Mouse (Mus musculus): ENCODE data around the gene Lcorl.
A peak's percentile ranks its signal among the peaks of the same experiment; 100 is the strongest.
"Not testable (repeated sequence)": the region's sequence is repeated elsewhere in the genome, so short reads cannot be mapped to it uniquely, and the experiment has no call there.

Gene Lcorl

GRCm38 (mm10) chr5:45709653-45710052 is 147.8 kb downstream of the Lcorl start:
- DNase-seq (ENCODE audit: low spot score): no peak

DNA sequence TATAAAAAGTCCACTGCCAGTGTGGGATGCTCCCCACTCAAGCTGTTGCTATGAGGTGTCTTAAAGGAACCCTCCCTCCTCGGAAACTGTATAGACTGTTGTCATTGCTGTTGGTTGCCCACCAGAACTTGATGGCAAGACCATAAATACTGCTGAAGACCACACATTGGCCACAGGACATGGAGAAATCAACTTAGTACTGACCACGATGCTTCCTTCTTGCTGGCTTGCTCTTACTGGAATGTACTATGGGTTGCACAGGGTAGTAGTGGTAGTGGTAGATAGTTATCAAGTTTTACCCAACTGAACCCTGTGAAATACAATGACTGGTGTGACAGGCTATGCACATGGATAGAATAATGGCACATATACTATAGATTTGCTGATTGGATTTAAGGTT is 150.6 kb downstream of the Lcorl start:
- DNase-seq (ENCODE audit: low spot score): no peak

- no peak for DNase-seq (ENCODE audit: low spot score)
Observed at GRCm38 (mm10) chr5:45691678-45692077, 165.7 kb downstream of the Lcorl start.

DNA sequence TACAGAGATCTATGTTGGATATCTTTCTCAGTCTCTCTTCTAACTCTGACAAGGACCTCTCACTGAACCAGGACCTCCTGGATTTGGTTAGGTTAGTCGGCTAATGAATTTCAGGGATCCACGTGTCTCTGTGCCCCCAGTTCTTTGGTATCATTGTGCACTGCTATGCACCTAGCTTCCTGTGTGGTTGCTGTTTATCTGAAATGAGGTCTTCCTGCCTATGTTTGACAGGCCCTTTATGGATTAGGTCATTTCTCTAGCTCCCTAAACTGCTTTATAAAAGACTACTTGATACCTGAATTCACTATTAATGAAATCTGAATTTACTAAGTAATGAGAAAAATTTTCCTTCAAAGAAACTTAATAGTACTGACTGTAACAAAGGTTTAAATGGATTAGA is 166.6 kb downstream of the Lcorl start:
- no peak for DNase-seq (ENCODE audit: low spot score)

GRCm38 (mm10) chr5:45689152-45689551 is 168.3 kb downstream of the Lcorl start:
- no peak for DNase-seq (ENCODE audit: low spot score)

- no peak for DNase-seq (ENCODE audit: low spot score)
Observed at GRCm38 (mm10) chr5:45686223-45686622, 171.2 kb downstream of the Lcorl start.

- DNase-seq (ENCODE audit: low spot score): no peak
Observed at GRCm38 (mm10) chr5:45685243-45685642, 172.2 kb downstream of the Lcorl start.

GRCm38 (mm10) chr5:45683388-45683787 is 174.0 kb downstream of the Lcorl start:
- DNase-seq (ENCODE audit: low spot score): no peak

DNA sequence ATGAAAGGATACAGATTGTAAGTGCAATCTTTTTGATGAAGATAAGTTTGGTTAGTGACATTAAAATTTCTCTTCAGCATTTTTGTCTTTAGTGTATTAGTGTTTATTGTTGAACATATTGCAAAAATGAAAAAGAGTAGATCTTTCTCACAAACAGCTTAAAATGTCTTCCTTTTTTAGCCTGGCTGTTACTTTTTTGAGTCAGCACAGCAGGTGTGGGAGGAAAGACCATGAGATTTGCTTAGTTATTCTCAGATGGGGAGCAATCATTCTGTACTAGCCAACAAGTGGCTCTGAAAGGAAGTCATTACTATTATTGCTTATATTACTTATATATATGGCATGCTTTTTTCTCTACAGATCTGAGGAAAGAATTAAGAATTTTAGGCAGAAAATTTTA is 177.5 kb downstream of the Lcorl start:
- DNase-seq (ENCODE audit: low spot score): no peak

- DNase-seq (ENCODE audit: low spot score): no peak
Observed at GRCm38 (mm10) chr5:45677639-45678038, 179.8 kb downstream of the Lcorl start.

- no peak for DNase-seq (ENCODE audit: low spot score)
Observed at GRCm38 (mm10) chr5:45675032-45675431, 182.4 kb downstream of the Lcorl start.

DNA sequence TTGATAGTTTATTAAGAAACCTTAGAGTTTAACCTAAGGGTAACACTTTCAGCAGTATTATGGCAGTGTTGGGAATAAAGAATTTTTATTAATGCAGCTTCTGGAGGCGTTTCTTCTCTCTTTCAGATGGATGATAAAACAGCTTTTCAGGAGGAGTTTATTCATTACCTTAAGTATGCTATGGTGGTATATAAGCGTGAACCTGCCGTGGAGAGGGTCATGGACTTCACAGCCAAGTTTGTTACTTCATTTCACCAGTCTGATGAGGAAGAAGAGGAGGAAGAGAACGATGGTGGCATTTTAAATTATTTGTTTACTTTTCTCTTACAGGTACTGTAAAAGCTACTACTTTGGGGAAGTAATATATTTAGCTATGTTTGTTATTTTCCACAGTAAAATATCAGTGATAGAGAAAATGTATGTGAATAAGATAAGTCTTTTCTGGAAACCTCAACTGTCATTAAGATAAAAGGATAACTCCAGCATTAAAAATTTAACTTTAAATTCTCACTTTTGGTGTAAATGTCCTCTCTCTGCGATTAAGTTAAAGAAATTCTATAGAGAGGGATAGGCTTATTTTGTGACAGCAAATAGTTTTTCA is 186.4 kb downstream of the Lcorl start:
- no peak for DNase-seq (ENCODE audit: low spot score)

- no peak for DNase-seq (ENCODE audit: low spot score)
Observed at GRCm38 (mm10) chr5:45670280-45670670, 187.1 kb downstream of the Lcorl start.

GRCm38 (mm10) chr5:45669598-45670279 is 187.7 kb downstream of the Lcorl start, which contains the start of gene Ncapg:
Gene Ncapg, plus strand, starts transcription at chr5:45669919.
- DNase-seq (ENCODE audit: low spot score): peak; percentile 97

DNA sequence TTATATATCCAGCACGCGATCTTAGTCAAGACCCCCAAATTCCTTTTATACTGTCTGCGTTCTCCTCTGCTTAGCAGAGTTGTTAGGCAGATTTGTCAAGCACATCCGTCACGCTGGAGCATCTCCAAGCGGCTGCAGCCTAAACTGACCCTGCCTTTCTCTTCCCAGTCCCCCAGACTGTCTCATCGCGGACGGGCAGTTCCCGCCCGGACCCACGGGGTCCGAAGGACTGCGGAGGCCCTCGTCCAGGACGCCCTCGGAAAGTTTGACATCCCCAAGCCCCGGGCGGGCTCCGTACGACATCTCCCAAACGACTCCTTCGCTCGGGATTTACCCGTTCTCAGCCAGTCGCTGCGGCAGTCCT is 188.2 kb downstream of the Lcorl start:
- DNase-seq (ENCODE audit: low spot score): no peak

- peak; percentile 5 for DNase-seq (ENCODE audit: low spot score)
Observed at GRCm38 (mm10) chr5:45668831-45669230, 188.6 kb downstream of the Lcorl start.

DNA sequence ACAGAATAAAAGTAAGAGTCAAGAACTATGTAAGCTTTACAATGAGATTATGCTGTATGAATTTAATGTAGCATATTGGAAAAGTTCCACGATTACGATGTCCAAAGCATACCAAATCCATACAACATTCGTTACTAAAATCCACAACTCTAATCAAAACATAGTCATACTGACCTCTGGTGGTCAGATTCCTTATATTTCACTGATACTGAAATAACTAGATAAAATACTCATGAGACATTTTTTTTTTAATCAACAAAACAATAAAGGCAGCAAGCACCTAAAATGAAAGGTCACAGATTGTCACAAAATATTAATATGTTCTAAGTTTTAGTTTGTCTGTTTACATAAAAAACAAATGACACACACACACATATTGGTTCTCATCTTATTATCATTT is 189.1 kb downstream of the Lcorl start:
- no peak for DNase-seq (ENCODE audit: low spot score)

GRCm38 (mm10) chr5:45658406-45658805 is 199.0 kb downstream of the Lcorl start:
- DNase-seq (ENCODE audit: low spot score): not testable (repeated sequence)

- DNase-seq (ENCODE audit: low spot score): no peak
Observed at GRCm38 (mm10) chr5:45651026-45651703, 206.2 kb downstream of the Lcorl start.
